8 mouse cellular contexts compared by ENCODE assay signal in genomic region chr8:71670198-71670597, GRCm38 (mm10). TPM values are rescaled to one million over a fixed set of nuclear protein-coding genes. Genes with fewer than 3 reads are reported as not detected.
DNase-seq lines count a peak whose midpoint lies in the region; ATAC-seq and TF ChIP-seq lines count a peak whose summit lies in the region.

No protein-coding gene starts in this region.

- no peak overlapping the region for H3K9ac ChIP-seq in heart, postnatal 0 days (replicated peaks; ENCODE audit: low read depth, low read length)
- peak overlapping the region; percentile 75 for H3K9ac ChIP-seq in hindbrain, embryonic 15.5 days
- H3K9ac ChIP-seq in midbrain, embryonic 15.5 days = peak overlapping the region; percentile 85

- TF ChIP-seq POLR2A in cortical plate, adult 2 months (IDR thresholded peaks at IDR 0.05; ENCODE audit: extremely low read depth, insufficient read depth, low read length) = no peak

- no peak overlapping the region for H3K27ac ChIP-seq in heart, postnatal 0 days (ENCODE audit: low read depth)
- peak overlapping the region; percentile 19; the same call in 1 of the 2 replicates for H3K27ac ChIP-seq in cortical plate, adult 2 months (ENCODE audit: insufficient read depth, low read length)
- H3K27ac ChIP-seq in hindbrain, embryonic 15.5 days (replicated peaks) = peak overlapping the region; percentile 95
- peak overlapping the region; percentile 96 for H3K27ac ChIP-seq in midbrain, embryonic 15.5 days

- H3K4me1 ChIP-seq in heart, postnatal 0 days (ENCODE audit: control insufficient read depth, insufficient read depth) = peaks cover 38% of the 10 kb centered on the region
- peaks cover 14% of the 10 kb centered on the region for H3K4me1 ChIP-seq in cortical plate, adult 2 months (ENCODE audit: control insufficient read depth, insufficient read depth, low read length)
- peaks cover 50% of the 10 kb centered on the region for H3K4me1 ChIP-seq in hindbrain, embryonic 15.5 days (replicated peaks)
- H3K4me1 ChIP-seq in midbrain, embryonic 15.5 days = peaks cover 52% of the 10 kb centered on the region

- no peak for DNase-seq in heart, postnatal 0 days (ENCODE audit: low spot score)
- DNase-seq in heart, adult 8-10 months (ENCODE audit: low spot score) = no peak
- DNase-seq in gastrocnemius, postnatal 10 days = no peak
- no peak for DNase-seq in embryo, embryonic 10 days (ENCODE audit: low spot score)
- no peak for DNase-seq in lung, postnatal 25 days (ENCODE audit: low spot score)

- H3K36me3 ChIP-seq in heart, postnatal 0 days (replicated peaks; ENCODE audit: control insufficient read depth, insufficient read depth, low read length) = no peaks in the 10 kb centered on the region
- H3K36me3 ChIP-seq in hindbrain, embryonic 15.5 days = no peaks in the 10 kb centered on the region
- no peaks in the 10 kb centered on the region for H3K36me3 ChIP-seq in midbrain, embryonic 15.5 days (replicated peaks)

- H3K27me3 ChIP-seq in heart, postnatal 0 days (ENCODE audit: control insufficient read depth, insufficient read depth, low read length) = no peaks in the 10 kb centered on the region
- no peaks in the 10 kb centered on the region for H3K27me3 ChIP-seq in hindbrain, embryonic 15.5 days
- no peaks in the 10 kb centered on the region for H3K27me3 ChIP-seq in midbrain, embryonic 15.5 days (replicated peaks)

- no peak for ATAC-seq in heart, postnatal 0 days (ENCODE audit: insufficient read depth, low read depth)
- ATAC-seq in hindbrain, embryonic 15.5 days (ENCODE audit: low FRiP score, low read depth) = peak; percentile 13
- ATAC-seq in midbrain, embryonic 15.5 days (replicated peaks) = peak; percentile 16

- peak overlapping the region; percentile 85 for H3K4me2 ChIP-seq in heart, postnatal 0 days (ENCODE audit: low read depth, low read length)
- peak overlapping the region; percentile 73 for H3K4me2 ChIP-seq in hindbrain, embryonic 15.5 days
- H3K4me2 ChIP-seq in midbrain, embryonic 15.5 days = peak overlapping the region; percentile 87

- H3K9me3 ChIP-seq in heart, postnatal 0 days (replicated peaks; ENCODE audit: control insufficient read depth, low read length) = no peaks in the 10 kb centered on the region
- H3K9me3 ChIP-seq in hindbrain, embryonic 15.5 days = no peaks in the 10 kb centered on the region
- H3K9me3 ChIP-seq in midbrain, embryonic 15.5 days = no peaks in the 10 kb centered on the region

- peak overlapping the region; percentile 51 for H3K4me3 ChIP-seq in heart, postnatal 0 days (ENCODE audit: low read depth, low read length)
- peak overlapping the region; percentile 98 for H3K4me3 ChIP-seq in cortical plate, adult 2 months (ENCODE audit: insufficient read depth, low read length)
- H3K4me3 ChIP-seq in hindbrain, embryonic 15.5 days = peak overlapping the region; percentile 65
- H3K4me3 ChIP-seq in midbrain, embryonic 15.5 days = peak overlapping the region; percentile 96

- no peak for TF ChIP-seq EP300 in heart, postnatal 0 days (IDR thresholded peaks at IDR 0.05; ENCODE audit: low read depth)

- WGBS in heart, postnatal 0 days = 16% methylated on average over 9 of the region's 12 CpGs
- 16% methylated on average over 7 of the region's 12 CpGs for WGBS in hindbrain, embryonic 15.5 days
- 9% methylated on average over 12 of the region's 12 CpGs for WGBS in midbrain, embryonic 15.5 days

- no peak for TF ChIP-seq CTCF in heart, postnatal 0 days (IDR thresholded peaks at IDR 0.05; ENCODE audit: low read depth)
- TF ChIP-seq CTCF in cortical plate, adult 2 months (IDR thresholded peaks at IDR 0.05; ENCODE audit: extremely low read depth, insufficient read depth, low read length) = no peak

RNA-seq across cellular contexts. Expression of gene Unc13a, which starts 1.4 kb away (rescaled TPM):
- 0.57 and 1.2 TPM in 2 replicates for total RNA-seq in heart, postnatal 0 days (2014; rRNA removed; ENCODE audit: low replicate concordance)
- 0.51 and 0.60 TPM in 2 replicates for polyA plus RNA-seq in heart, postnatal 0 days (2015; fragmentation: Nextera tagmentation; extraction: Ambion mirVana)
- total RNA-seq in heart, adult 8-10 months (2022) = 1 to 10 TPM in 1 of 4 experiments, under 1 TPM in 3; 0.49 to 1.4 (median 0.57) TPM
- 199 and 221 TPM in 2 replicates for polyA plus RNA-seq in cortical plate, adult 2 months (2012; rRNA removed)
- 20.8 and 24.7 TPM in 2 replicates for polyA plus RNA-seq in hindbrain, embryonic 15.5 days (2015; fragmentation: Nextera tagmentation; extraction: Ambion mirVana)
- 26.9 and 27.4 TPM in 2 replicates for polyA plus RNA-seq in midbrain, embryonic 15.5 days (2015; fragmentation: Nextera tagmentation; extraction: Ambion mirVana)
- total RNA-seq in gastrocnemius, postnatal 10 days (2021) = under 1 TPM; 0.38 to 0.45 TPM

RNA-seq across cellular contexts. Expression of gene Jak3, which starts 5.9 kb away (rescaled TPM):
- 14.6 and 16.9 TPM in 2 replicates for total RNA-seq in heart, postnatal 0 days (2014; rRNA removed; ENCODE audit: low replicate concordance)
- 5.7 and 5.8 TPM in 2 replicates for polyA plus RNA-seq in heart, postnatal 0 days (2015; fragmentation: Nextera tagmentation; extraction: Ambion mirVana)
- total RNA-seq in heart, adult 8-10 months (2022) = 10 to 100 TPM in 1 of 4 experiments, 1 to 10 TPM in 3; 6.4 to 10.3 (median 7.6) TPM
- polyA plus RNA-seq in cortical plate, adult 2 months (2012; rRNA removed) = 6.0 and 6.1 TPM in 2 replicates
- polyA plus RNA-seq in hindbrain, embryonic 15.5 days (2015; fragmentation: Nextera tagmentation; extraction: Ambion mirVana) = 6.1 and 7.0 TPM in 2 replicates
- 5.2 and 5.8 TPM in 2 replicates for polyA plus RNA-seq in midbrain, embryonic 15.5 days (2015; fragmentation: Nextera tagmentation; extraction: Ambion mirVana)
- total RNA-seq in gastrocnemius, postnatal 10 days (2021) = 1 to 10 TPM; 3.9 to 5.8 TPM

RNA-seq across cellular contexts. Expression of gene Insl3, which starts 18.8 kb away (rescaled TPM):
- not detected in 2 replicates for total RNA-seq in heart, postnatal 0 days (2014; rRNA removed; ENCODE audit: low replicate concordance)
- 1.5 and 2.4 TPM in 2 replicates for polyA plus RNA-seq in heart, postnatal 0 days (2015; fragmentation: Nextera tagmentation; extraction: Ambion mirVana)
- 1 to 10 TPM; 2.2 to 4.6 (median 2.5) TPM for total RNA-seq in heart, adult 8-10 months (2022)
- polyA plus RNA-seq in cortical plate, adult 2 months (2012; rRNA removed) = 1.4 and 1.6 TPM in 2 replicates
- polyA plus RNA-seq in hindbrain, embryonic 15.5 days (2015; fragmentation: Nextera tagmentation; extraction: Ambion mirVana) = 0.47 and 1.5 TPM in 2 replicates
- 0.37 and 1.5 TPM in 2 replicates for polyA plus RNA-seq in midbrain, embryonic 15.5 days (2015; fragmentation: Nextera tagmentation; extraction: Ambion mirVana)
- 1 to 10 TPM; 3.1 to 3.7 TPM for total RNA-seq in gastrocnemius, postnatal 10 days (2021)

RNA-seq across cellular contexts. Expression of gene B3gnt3, which starts 31.4 kb away (rescaled TPM):
- 8.7 TPM in 2 replicates for total RNA-seq in heart, postnatal 0 days (2014; rRNA removed; ENCODE audit: low replicate concordance)
- polyA plus RNA-seq in heart, postnatal 0 days (2015; fragmentation: Nextera tagmentation; extraction: Ambion mirVana) = 6.4 TPM in 2 replicates
- total RNA-seq in heart, adult 8-10 months (2022) = 1 to 10 TPM; 4.0 to 6.9 (median 5.3) TPM
- polyA plus RNA-seq in cortical plate, adult 2 months (2012; rRNA removed) = 0.74 and 0.86 TPM in 2 replicates
- 0.45 and 0.52 TPM in 2 replicates for polyA plus RNA-seq in hindbrain, embryonic 15.5 days (2015; fragmentation: Nextera tagmentation; extraction: Ambion mirVana)
- polyA plus RNA-seq in midbrain, embryonic 15.5 days (2015; fragmentation: Nextera tagmentation; extraction: Ambion mirVana) = 0.27 and 0.36 TPM in 2 replicates
- total RNA-seq in gastrocnemius, postnatal 10 days (2021) = 1 to 10 TPM; 4.7 to 5.2 TPM

RNA-seq across cellular contexts. Expression of gene Fcho1, which starts 55.3 kb away (rescaled TPM):
- total RNA-seq in heart, postnatal 0 days (2014; rRNA removed; ENCODE audit: low replicate concordance) = 0.04 and 1.1 TPM in 2 replicates
- 0.92 and 1.4 TPM in 2 replicates for polyA plus RNA-seq in heart, postnatal 0 days (2015; fragmentation: Nextera tagmentation; extraction: Ambion mirVana)
- total RNA-seq in heart, adult 8-10 months (2022) = 1 to 10 TPM in 1 of 4 experiments, under 1 TPM in 3; 0.14 to 1.5 (median 0.68) TPM
- polyA plus RNA-seq in cortical plate, adult 2 months (2012; rRNA removed) = 218 and 247 TPM in 2 replicates
- polyA plus RNA-seq in hindbrain, embryonic 15.5 days (2015; fragmentation: Nextera tagmentation; extraction: Ambion mirVana) = 77.2 and 93.0 TPM in 2 replicates
- polyA plus RNA-seq in midbrain, embryonic 15.5 days (2015; fragmentation: Nextera tagmentation; extraction: Ambion mirVana) = 96.0 and 102 TPM in 2 replicates
- 1 to 10 TPM in 1 of 2 experiments, under 1 TPM in 1; 0.26 to 1.2 TPM for total RNA-seq in gastrocnemius, postnatal 10 days (2021)

Comparison
In these comparisons a context has a peak if more than half of its experiments do, and no peak if none do; other contexts are left out.
1. RNA of gene Unc13a, which starts 1.4 kb away (polyA plus RNA-seq): 199 to 221 TPM in cortical plate, adult 2 months, 26.9 to 27.4 TPM in midbrain, embryonic 15.5 days and 20.8 to 24.7 TPM in hindbrain, embryonic 15.5 days; 0.51 to 0.60 TPM in heart, postnatal 0 days; every median in the first group is over 10 times any median in the second.
2. Peak in every context shown above with its lines, with median percentiles within 50 percentile points of each other: H3K4me2 ChIP-seq and H3K4me3 ChIP-seq.